Mouse (Mus musculus) heart, embryonic 10.5 days (tissue): Measurements from ENCODE around the gene Adam19. TPM values are rescaled to one million over a fixed set of nuclear protein-coding genes. Genes with fewer than 3 reads are reported as not detected.

Source experiments
- DNase-seq: peaks from one replicate; pipeline ENCODE4 v3.0.0-alpha.2; 2017; ENCODE audit warnings: low spot score
- H3K27ac ChIP-seq: fragments of 300-500 bp; sonication (generic); 2 replicates; pipeline ENCODE4 v1.5.1; 2016; ENCODE audit warnings: mild to moderate bottlenecking
- H3K27me3 ChIP-seq: fragments of 300-500 bp; sonication (generic); 2 replicates; pipeline ENCODE4 v1.6.1; 2016; ENCODE audit warnings: mild to moderate bottlenecking; ENCODE audit not compliant: poor library complexity, insufficient read depth, severe bottlenecking
- H3K36me3 ChIP-seq: fragments of 300-500 bp; sonication (generic); 2 replicates; pipeline ENCODE4 v1.6.1; 2016; ENCODE audit warnings: mild to moderate bottlenecking, moderate library complexity
- H3K4me1 ChIP-seq: fragments of 300-500 bp; sonication (generic); 2 replicates; pipeline ENCODE4 v1.6.1; 2016; ENCODE audit warnings: mild to moderate bottlenecking
- H3K4me3 ChIP-seq: fragments of 300-500 bp; sonication (generic); 2 replicates; pipeline ENCODE4 v1.5.1; 2016; ENCODE audit warnings: mild to moderate bottlenecking, moderate library complexity
- H3K9me3 ChIP-seq: fragments of 300-500 bp; sonication (generic); 2 replicates; pipeline ENCODE4 v1.6.1; 2016; ENCODE audit warnings: mild to moderate bottlenecking, moderate library complexity
- WGBS: fragments of 180-500 bp; shearing (Covaris S2); methylation state at CpG from one replicate; pipeline ENCODE4 v1.1.7; 2016; 5-methylcytosine and 5-hydroxymethylcytosine counted together
- polyA plus RNA-seq: library from polyadenylated mRNA; unstranded; fragments of >200 nt; fragmentation: Nextera tagmentation; extraction: Ambion mirVana; gene quantifications from 2 replicates; pipeline ENCODE4 v1.2.1, GENCODE M21; 2016

Adam19 gene
- polyA plus RNA-seq, 1 experiment from 2014 or later = 24.2 TPM

GRCm38 (mm10) chr11:46059887-46060650, 4.3 kb downstream of the Adam19 start:
- no peak overlapping the region; the same call in 1 of the 2 replicates for H3K27ac ChIP-seq
- H3K4me1 ChIP-seq = peaks cover 48% of the 10 kb centered on the region
- DNase-seq = no peak
- H3K9me3 ChIP-seq = no peaks in the 10 kb centered on the region
- H3K27me3 ChIP-seq = no peaks in the 10 kb centered on the region
- WGBS = 55% methylated on average over 8 of the region's 8 CpGs
- peaks cover 27% of the 10 kb centered on the region for H3K36me3 ChIP-seq
- H3K4me3 ChIP-seq = no peak overlapping the region

- peak overlapping the region; percentile 42; the same call in 1 of the 2 replicates for H3K27ac ChIP-seq
- H3K27me3 ChIP-seq = no peaks in the 10 kb centered on the region
- peaks cover 32% of the 10 kb centered on the region for H3K36me3 ChIP-seq
- DNase-seq = no peak
- 46% methylated on average over 5 of the region's 5 CpGs for WGBS
- no peaks in the 10 kb centered on the region for H3K9me3 ChIP-seq
- H3K4me1 ChIP-seq = peaks cover 48% of the 10 kb centered on the region
- no peak overlapping the region for H3K4me3 ChIP-seq
Measured at GRCm38 (mm10) chr11:46060651-46061020, 4.8 kb downstream of the Adam19 start.

GRCm38 (mm10) chr11:46061776-46062445, 6.1 kb downstream of the Adam19 start:
- no peak for DNase-seq
- Histone ChIP-seq H3K4me1 (peaks cover 56% of the 10 kb centered on the region), H3K9me3 (no peaks in the 10 kb centered on the region), H3K27ac (no peak overlapping the region), H3K36me3 (peaks cover 45% of the 10 kb centered on the region), H3K27me3 (no peaks in the 10 kb centered on the region), H3K4me3 (no peak overlapping the region)
- 55% methylated on average over 6 of the region's 6 CpGs for WGBS

GRCm38 (mm10) chr11:46062569-46062968, 6.8 kb downstream of the Adam19 start:
- H3K9me3 ChIP-seq = no peaks in the 10 kb centered on the region
- DNase-seq = no peak
- H3K36me3 ChIP-seq = peaks cover 50% of the 10 kb centered on the region
- H3K27me3 ChIP-seq = no peaks in the 10 kb centered on the region
- 71% methylated on average over 4 of the region's 4 CpGs for WGBS
- peak overlapping the region; percentile 72; the same call in 1 of the 2 replicates for H3K27ac ChIP-seq
- H3K4me1 ChIP-seq = peaks cover 57% of the 10 kb centered on the region
- H3K4me3 ChIP-seq = no peak overlapping the region

GRCm38 (mm10) chr11:46062993-46063731, 7.4 kb downstream of the Adam19 start:
- no peaks in the 10 kb centered on the region for H3K27me3 ChIP-seq
- peaks cover 57% of the 10 kb centered on the region for H3K4me1 ChIP-seq
- no peaks in the 10 kb centered on the region for H3K9me3 ChIP-seq
- 53% methylated on average over 9 of the region's 9 CpGs for WGBS
- H3K36me3 ChIP-seq = peaks cover 50% of the 10 kb centered on the region
- DNase-seq = no peak
- peak overlapping the region; percentile 72 for H3K27ac ChIP-seq
- no peak overlapping the region for H3K4me3 ChIP-seq

GRCm38 (mm10) chr11:46064767-46065166, 9.0 kb downstream of the Adam19 start:
- H3K4me1 ChIP-seq = peaks cover 71% of the 10 kb centered on the region
- no peak for DNase-seq
- H3K27ac ChIP-seq = peak overlapping the region; percentile 82
- peaks cover 53% of the 10 kb centered on the region for H3K36me3 ChIP-seq
- H3K9me3 ChIP-seq = no peaks in the 10 kb centered on the region
- no peaks in the 10 kb centered on the region for H3K27me3 ChIP-seq
- H3K4me3 ChIP-seq = no peak overlapping the region
- 57% methylated on average over 8 of the region's 8 CpGs for WGBS

GRCm38 (mm10) chr11:46065201-46066011, 9.6 kb downstream of the Adam19 start:
- H3K9me3 ChIP-seq = no peaks in the 10 kb centered on the region
- no peaks in the 10 kb centered on the region for H3K27me3 ChIP-seq
- no peak overlapping the region for H3K4me3 ChIP-seq
- 50% methylated on average over 21 of the region's 21 CpGs for WGBS
- peaks cover 52% of the 10 kb centered on the region for H3K36me3 ChIP-seq
- DNase-seq = peak; percentile 91
- H3K4me1 ChIP-seq = peaks cover 75% of the 10 kb centered on the region
- H3K27ac ChIP-seq = peak overlapping the region; percentile 82

- H3K9me3 ChIP-seq = no peaks in the 10 kb centered on the region
- peaks cover 81% of the 10 kb centered on the region for H3K4me1 ChIP-seq
- peaks cover 50% of the 10 kb centered on the region; the same call in 1 of the 2 replicates for H3K36me3 ChIP-seq
- H3K4me3 ChIP-seq = no peak overlapping the region
- no peak for DNase-seq
- WGBS = 87% methylated on average over 10 of the region's 10 CpGs
- H3K27me3 ChIP-seq = no peaks in the 10 kb centered on the region
- peak overlapping the region; percentile 22; the same call in 1 of the 2 replicates for H3K27ac ChIP-seq
Measured at GRCm38 (mm10) chr11:46067371-46068060, 11.7 kb downstream of the Adam19 start.

- no peaks in the 10 kb centered on the region for H3K27me3 ChIP-seq
- peaks cover 80% of the 10 kb centered on the region for H3K4me1 ChIP-seq
- 28% methylated on average over 12 of the region's 12 CpGs for WGBS
- H3K36me3 ChIP-seq = peaks cover 64% of the 10 kb centered on the region; the same call in 1 of the 2 replicates
- no peak for DNase-seq
- H3K9me3 ChIP-seq = no peaks in the 10 kb centered on the region
- peak overlapping the region; percentile 91 for H3K27ac ChIP-seq
- H3K4me3 ChIP-seq = 0 out of 2 replicates have a peak overlapping the region, but pooled peaks have one; percentile 5
Measured at GRCm38 (mm10) chr11:46068756-46069407, 13.1 kb downstream of the Adam19 start.

GRCm38 (mm10) chr11:46069408-46070003, 13.7 kb downstream of the Adam19 start:
- H3K4me3 ChIP-seq = 0 out of 2 replicates have a peak overlapping the region, but pooled peaks have one; percentile 5
- H3K9me3 ChIP-seq = no peaks in the 10 kb centered on the region
- H3K27me3 ChIP-seq = no peaks in the 10 kb centered on the region
- peak; percentile 90 for DNase-seq
- peaks cover 60% of the 10 kb centered on the region; the same call in 1 of the 2 replicates for H3K36me3 ChIP-seq
- H3K27ac ChIP-seq = peak overlapping the region; percentile 91
- WGBS = 30% methylated on average over 17 of the region's 17 CpGs
- peaks cover 75% of the 10 kb centered on the region for H3K4me1 ChIP-seq

GRCm38 (mm10) chr11:46070161-46070560, 14.4 kb downstream of the Adam19 start:
- H3K36me3 ChIP-seq = peaks cover 57% of the 10 kb centered on the region; the same call in 1 of the 2 replicates
- H3K9me3 ChIP-seq = no peaks in the 10 kb centered on the region
- WGBS = 84% methylated on average over 4 of the region's 4 CpGs
- H3K27ac ChIP-seq = peak overlapping the region; percentile 91
- H3K4me1 ChIP-seq = peaks cover 69% of the 10 kb centered on the region
- no peak for DNase-seq
- no peaks in the 10 kb centered on the region for H3K27me3 ChIP-seq
- no peak overlapping the region for H3K4me3 ChIP-seq
